Mouse (Mus musculus): ENCODE measurements around the gene Scarf1. TPM values are rescaled to one million over a fixed set of nuclear protein-coding genes. Genes with fewer than 3 reads are reported as not detected.

The Scarf1 gene
- polyA plus RNA-seq, 1 experiment from 2014 or later, result 3.3 TPM

- Histone ChIP-seq H3K4me2 (no peak overlapping the region), H3K9me3 (replicated peaks) (no peaks in the 10 kb centered on the region), H3K4me1 (peaks cover 8% of the 10 kb centered on the region), H3K27me3 (no peaks in the 10 kb centered on the region), H3K4me3 (no peak overlapping the region), H3K27ac (no peak overlapping the region), H3K9ac (no peak overlapping the region), H3K36me3 (ENCODE audit: poor library complexity, severe bottlenecking) (0 out of 2 replicates have a peak, but pooled peaks cover 9% of the 10 kb centered on the region)
- no peak for ATAC-seq
- 92% methylated on average over 25 of the region's 25 CpGs for WGBS
Observed at GRCm38 (mm10) chr11:75515186-75515585, 1.8 kb downstream of the Scarf1 start.

- Histone ChIP-seq H3K27me3 (no peaks in the 10 kb centered on the region), H3K4me2 (no peak overlapping the region), H3K4me3 (no peak overlapping the region), H3K36me3 (ENCODE audit: poor library complexity, severe bottlenecking) (no peaks in the 10 kb centered on the region), H3K9ac (no peak overlapping the region), H3K4me1 (no peaks in the 10 kb centered on the region), H3K27ac (no peak overlapping the region), H3K9me3 (replicated peaks) (no peaks in the 10 kb centered on the region)
- ATAC-seq, result no peak
- 80% methylated on average over 15 of the region's 15 CpGs for WGBS
Observed at GRCm38 (mm10) chr11:75519834-75520633, 6.7 kb downstream of the Scarf1 start.

- Histone ChIP-seq H3K9me3 (replicated peaks) (no peaks in the 10 kb centered on the region), H3K4me1 (no peaks in the 10 kb centered on the region), H3K36me3 (ENCODE audit: poor library complexity, severe bottlenecking) (no peaks in the 10 kb centered on the region), H3K9ac (no peak overlapping the region), H3K27ac (no peak overlapping the region), H3K27me3 (no peaks in the 10 kb centered on the region), H3K4me3 (no peak overlapping the region), H3K4me2 (no peak overlapping the region)
- no peak for ATAC-seq
- WGBS, result 86% methylated on average over 4 of the region's 4 CpGs
Observed at GRCm38 (mm10) chr11:75521609-75522008, 8.3 kb downstream of the Scarf1 start.

- H3K4me2 ChIP-seq, result no peak overlapping the region
- no peak for ATAC-seq
- H3K9me3 ChIP-seq (replicated peaks), result no peaks in the 10 kb centered on the region
- no peaks in the 10 kb centered on the region for H3K36me3 ChIP-seq (ENCODE audit: poor library complexity, severe bottlenecking)
- H3K27me3 ChIP-seq, result no peaks in the 10 kb centered on the region
- no peak overlapping the region for H3K27ac ChIP-seq
- H3K4me1 ChIP-seq, result no peaks in the 10 kb centered on the region
- WGBS, result 84% methylated on average over 2 of the region's 2 CpGs
- no peak overlapping the region for H3K9ac ChIP-seq
- no peak overlapping the region for H3K4me3 ChIP-seq
Observed at GRCm38 (mm10) chr11:75522793-75523192, 9.5 kb downstream of the Scarf1 start.

GRCm38 (mm10) chr11:75525531-75526125 lies 12.3 kb downstream of the Scarf1 start:
- H3K4me1 ChIP-seq, result no peaks in the 10 kb centered on the region
- ATAC-seq, result no peak
- no peak overlapping the region for H3K4me2 ChIP-seq
- no peak overlapping the region for H3K4me3 ChIP-seq
- 89% methylated on average over 15 of the region's 15 CpGs for WGBS
- no peaks in the 10 kb centered on the region for H3K9me3 ChIP-seq (replicated peaks)
- H3K27ac ChIP-seq, result no peak overlapping the region
- H3K27me3 ChIP-seq, result no peaks in the 10 kb centered on the region
- no peaks in the 10 kb centered on the region for H3K36me3 ChIP-seq (ENCODE audit: poor library complexity, severe bottlenecking)
- H3K9ac ChIP-seq, result no peak overlapping the region

GRCm38 (mm10) chr11:75526943-75527342 lies 13.6 kb downstream of the Scarf1 start:
- Histone ChIP-seq H3K36me3 (ENCODE audit: poor library complexity, severe bottlenecking) (no peaks in the 10 kb centered on the region), H3K4me1 (no peaks in the 10 kb centered on the region), H3K27me3 (no peaks in the 10 kb centered on the region), H3K27ac (no peak overlapping the region), H3K4me3 (no peak overlapping the region), H3K9ac (no peak overlapping the region), H3K4me2 (no peak overlapping the region), H3K9me3 (replicated peaks) (no peaks in the 10 kb centered on the region)
- ATAC-seq, result no peak
- 89% methylated on average over 6 of the region's 6 CpGs for WGBS

- H3K4me3 ChIP-seq, result no peak overlapping the region
- no peaks in the 10 kb centered on the region for H3K9me3 ChIP-seq (replicated peaks)
- no peak overlapping the region for H3K9ac ChIP-seq
- H3K27me3 ChIP-seq, result no peaks in the 10 kb centered on the region
- peaks cover 22% of the 10 kb centered on the region for H3K4me1 ChIP-seq
- no peak overlapping the region; the same call in 1 of the 2 replicates for H3K4me2 ChIP-seq
- WGBS, result 54% methylated on average over 4 of the region's 4 CpGs
- no peak overlapping the region for H3K27ac ChIP-seq
- no peaks in the 10 kb centered on the region for H3K36me3 ChIP-seq (ENCODE audit: poor library complexity, severe bottlenecking)
- no peak for ATAC-seq
Observed at GRCm38 (mm10) chr11:75529771-75530170, 16.4 kb downstream of the Scarf1 start.

GRCm38 (mm10) chr11:75530325-75530724 lies 17.0 kb downstream of the Scarf1 start:
- no peaks in the 10 kb centered on the region for H3K9me3 ChIP-seq (replicated peaks)
- peak overlapping the region; percentile 98 for H3K4me2 ChIP-seq
- 0% methylated on average over 10 of the region's 10 CpGs for WGBS
- ATAC-seq, result peak; percentile 44
- H3K4me3 ChIP-seq, result peak overlapping the region; percentile 72
- H3K27ac ChIP-seq, result peak overlapping the region; percentile 97
- H3K4me1 ChIP-seq, result peaks cover 27% of the 10 kb centered on the region
- no peaks in the 10 kb centered on the region for H3K27me3 ChIP-seq
- peak overlapping the region; percentile 94 for H3K9ac ChIP-seq
- no peaks in the 10 kb centered on the region for H3K36me3 ChIP-seq (ENCODE audit: poor library complexity, severe bottlenecking)

GRCm38 (mm10) chr11:75530845-75531373 lies 17.6 kb downstream of the Scarf1 start:
- peak overlapping the region; percentile 98 for H3K4me2 ChIP-seq
- H3K9me3 ChIP-seq (replicated peaks), result no peaks in the 10 kb centered on the region
- H3K4me1 ChIP-seq, result peaks cover 27% of the 10 kb centered on the region
- no peaks in the 10 kb centered on the region for H3K36me3 ChIP-seq (ENCODE audit: poor library complexity, severe bottlenecking)
- H3K4me3 ChIP-seq, result peak overlapping the region; percentile 72
- peak overlapping the region; percentile 94 for H3K9ac ChIP-seq
- peak overlapping the region; percentile 97 for H3K27ac ChIP-seq
- ATAC-seq, result peak; percentile 29
- no peaks in the 10 kb centered on the region for H3K27me3 ChIP-seq
- WGBS, result under 1% methylated on average over 30 of the region's 31 CpGs

GRCm38 (mm10) chr11:75531469-75532242 lies 18.3 kb downstream of the Scarf1 start, which contains the start of gene Slc43a2:
Gene Slc43a2, plus strand, starts transcription at chr11:75531694.
- Histone ChIP-seq H3K4me2 (peak within 1 kb of the TSS; percentile 98), H3K4me3 (peak within 1 kb of the TSS; percentile 72), H3K4me1 (peaks cover 27% of the 10 kb centered on the region), H3K9me3 (replicated peaks) (no peaks in the 10 kb centered on the region), H3K27ac (peak within 1 kb of the TSS; percentile 97), H3K9ac (peak within 1 kb of the TSS; percentile 94), H3K36me3 (ENCODE audit: poor library complexity, severe bottlenecking) (no peaks in the 10 kb centered on the region), H3K27me3 (no peaks in the 10 kb centered on the region)
- under 1% methylated on average over 62 of the region's 62 CpGs for WGBS
- ATAC-seq, result peak; percentile 96

- H3K4me1 ChIP-seq, result peaks cover 29% of the 10 kb centered on the region
- 0 out of 2 replicates have a peak, but pooled peaks have one; percentile 22 for ATAC-seq
- WGBS, result 15% methylated on average over 38 of the region's 38 CpGs
Observed at GRCm38 (mm10) chr11:75532340-75533277, 19.3 kb downstream of the Scarf1 start.

More at GRCm38 (mm10) chr11:75532340-75533277, 19.3 kb downstream of the Scarf1 start:
- no peaks in the 10 kb centered on the region for H3K9me3 ChIP-seq (replicated peaks)
- H3K4me2 ChIP-seq, result peak overlapping the region; percentile 98
- H3K27me3 ChIP-seq, result no peaks in the 10 kb centered on the region
- peak overlapping the region; percentile 72 for H3K4me3 ChIP-seq
- H3K9ac ChIP-seq, result peak overlapping the region; percentile 94
- no peaks in the 10 kb centered on the region for H3K36me3 ChIP-seq (ENCODE audit: poor library complexity, severe bottlenecking)
- H3K27ac ChIP-seq, result peak overlapping the region; percentile 97
